Mouse (Mus musculus) right cerebral cortex, adult 18-20 months (tissue): Measurements from ENCODE around the gene Ocel1.

Experiments used
- DNase-seq: peaks from one replicate; pipeline ENCODE4 v3.0.0; 2022; ENCODE audit warnings: mixed read lengths

The Ocel1 gene

GRCm38 (mm10) chr8:71380178-71381171, 9.4 kb downstream of the Ocel1 start:
- DNase-seq, result no peak

DNA sequence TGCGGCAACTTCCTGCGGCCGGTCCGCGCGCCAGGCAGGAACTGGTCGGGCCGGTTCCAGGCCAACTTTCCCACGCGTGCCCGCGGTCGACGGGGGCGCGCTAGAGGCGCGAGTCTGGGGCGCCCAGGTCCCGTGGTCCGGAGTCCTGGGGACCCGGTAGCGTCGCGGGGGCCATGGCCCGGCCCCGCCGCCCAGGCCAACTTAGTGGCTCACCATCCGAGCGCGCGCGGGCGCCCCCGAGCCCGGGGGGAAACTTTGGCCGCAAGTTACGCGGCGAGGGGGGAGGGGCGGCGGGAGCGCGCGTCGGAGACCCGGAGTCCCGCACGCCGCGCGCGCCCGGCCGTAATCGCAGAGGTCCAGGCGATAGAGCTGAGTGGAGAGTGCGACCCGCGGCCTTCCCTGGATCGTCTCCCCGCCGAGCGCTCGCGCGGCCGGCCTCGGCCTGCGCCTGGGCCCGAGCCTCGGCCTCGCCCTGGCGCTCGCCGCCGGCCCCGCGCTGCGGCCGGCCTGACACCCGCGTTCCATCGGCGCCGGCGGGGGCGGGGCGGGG, 10.4 kb downstream of the Ocel1 start, which contains the start of gene Nr2f6:
Gene Nr2f6, minus strand, starts transcription at position 540 of the 550 bp plus-strand sequence.
- DNase-seq, result peak; percentile 48

DNA sequence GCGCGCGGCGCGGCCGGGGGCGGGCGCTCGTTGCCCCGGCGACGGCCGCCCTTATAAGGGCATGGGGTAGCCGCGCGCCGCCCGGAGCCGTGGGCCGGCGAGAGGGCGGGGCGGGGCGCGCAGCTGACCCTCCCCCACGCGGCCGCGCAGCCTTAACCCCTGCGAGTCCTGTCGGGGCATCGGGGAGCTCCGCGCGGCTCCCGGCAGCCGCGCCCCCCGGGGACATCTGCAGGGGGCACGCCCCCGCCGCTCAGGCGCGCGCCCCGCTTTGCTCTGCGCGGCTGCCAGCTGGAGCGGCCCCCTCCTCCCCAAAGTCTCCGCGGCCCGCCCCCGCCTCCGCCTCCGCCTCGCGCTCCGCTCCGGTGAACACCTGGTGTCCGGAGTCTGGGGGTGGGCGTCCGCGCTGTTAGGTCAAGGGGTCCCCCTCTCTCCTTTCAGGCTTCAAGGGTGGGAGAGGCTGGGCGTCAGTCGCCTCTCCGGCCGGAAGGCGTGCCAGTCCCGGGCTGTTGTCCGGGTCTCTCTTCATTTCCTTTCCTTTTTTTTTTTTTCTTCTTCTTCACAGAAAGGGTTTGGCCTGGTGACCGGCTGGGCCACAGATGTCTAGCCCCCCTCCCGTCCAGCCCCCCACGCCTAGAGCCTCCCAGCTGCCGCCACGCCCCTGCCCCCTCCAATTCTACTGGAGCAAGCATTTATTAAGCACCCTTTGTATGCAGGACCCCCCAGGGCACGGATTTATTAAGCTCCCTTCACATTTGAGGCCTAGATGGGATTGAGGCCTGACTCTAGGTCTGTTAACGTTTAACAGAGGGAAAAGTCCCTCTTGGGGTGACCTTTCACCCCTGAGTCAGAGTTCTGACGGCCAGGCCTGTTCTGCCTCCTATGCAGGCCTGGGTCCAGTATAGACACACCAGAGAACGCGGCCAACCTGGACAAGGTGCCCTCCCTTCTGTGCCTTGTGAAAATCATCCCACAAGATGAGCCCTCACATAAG, 11.2 kb downstream of the Ocel1 start:
- peak; percentile 76 for DNase-seq

DNA sequence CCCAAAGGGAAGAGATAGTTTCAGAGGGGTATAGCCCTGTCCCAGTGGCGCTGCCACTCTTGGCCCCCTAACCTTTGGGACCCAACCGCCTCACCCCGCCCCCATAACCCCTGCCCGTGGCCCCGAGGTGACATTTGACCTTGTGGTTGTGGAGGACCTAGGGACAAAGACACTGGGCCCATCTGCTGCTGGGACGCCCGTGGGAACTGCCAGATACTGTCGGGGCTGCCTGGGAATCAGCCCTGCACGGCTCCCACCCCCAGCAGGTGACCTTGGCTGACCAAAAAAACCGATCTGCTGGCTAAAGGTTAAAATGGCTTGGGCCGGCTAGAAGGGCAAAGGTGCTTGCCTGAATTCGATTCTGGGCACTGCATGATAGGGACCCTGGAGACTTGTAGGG, 12.3 kb downstream of the Ocel1 start:
- no peak for DNase-seq

DNA sequence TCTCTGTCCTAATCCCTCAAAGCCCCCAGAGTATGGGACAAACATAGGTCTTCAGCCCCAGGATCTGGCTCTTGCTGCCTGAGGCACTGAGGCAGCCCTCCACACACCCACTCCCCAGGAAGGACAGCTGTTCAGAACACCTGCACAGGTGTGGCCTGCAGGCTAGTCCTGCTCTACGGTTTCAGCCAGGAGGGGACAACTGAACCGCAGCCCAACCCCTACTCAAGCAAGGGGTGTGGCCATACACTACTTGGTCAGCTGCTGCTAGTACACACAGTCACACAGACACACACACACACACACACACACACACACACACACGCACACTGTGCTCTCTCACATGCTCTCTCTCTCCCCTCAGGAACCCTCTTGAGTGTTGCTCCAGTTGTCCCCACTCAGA, 12.8 kb downstream of the Ocel1 start:
- DNase-seq, result no peak

GRCm38 (mm10) chr8:71385212-71385835, 14.2 kb downstream of the Ocel1 start:
- no peak for DNase-seq

GRCm38 (mm10) chr8:71388267-71388666, 17.2 kb downstream of the Ocel1 start:
- DNase-seq, result no peak

DNA sequence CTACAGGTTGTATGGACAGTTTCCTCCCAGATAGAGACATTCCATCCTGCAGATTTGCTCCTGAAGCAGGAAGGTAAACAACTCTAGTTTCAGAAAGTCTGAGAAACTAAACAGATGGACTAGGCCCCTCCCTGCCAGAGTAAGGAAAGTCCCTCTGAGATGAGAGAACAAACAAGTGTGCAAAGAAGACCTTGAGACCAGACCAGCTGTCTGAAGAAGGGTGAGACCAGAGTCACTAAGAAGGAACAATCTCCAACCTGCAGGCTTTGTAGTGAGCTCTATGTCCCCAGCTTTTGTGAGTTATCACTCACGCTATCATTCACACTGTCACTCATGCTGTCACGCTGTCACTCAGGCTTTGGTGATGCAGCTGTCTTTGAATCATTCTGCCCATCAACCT, 20.6 kb downstream of the Ocel1 start:
- no peak for DNase-seq

GRCm38 (mm10) chr8:71392391-71392790, 21.3 kb downstream of the Ocel1 start:
- DNase-seq, result no peak

GRCm38 (mm10) chr8:71392871-71393270, 21.8 kb downstream of the Ocel1 start:
- DNase-seq, result no peak

DNA sequence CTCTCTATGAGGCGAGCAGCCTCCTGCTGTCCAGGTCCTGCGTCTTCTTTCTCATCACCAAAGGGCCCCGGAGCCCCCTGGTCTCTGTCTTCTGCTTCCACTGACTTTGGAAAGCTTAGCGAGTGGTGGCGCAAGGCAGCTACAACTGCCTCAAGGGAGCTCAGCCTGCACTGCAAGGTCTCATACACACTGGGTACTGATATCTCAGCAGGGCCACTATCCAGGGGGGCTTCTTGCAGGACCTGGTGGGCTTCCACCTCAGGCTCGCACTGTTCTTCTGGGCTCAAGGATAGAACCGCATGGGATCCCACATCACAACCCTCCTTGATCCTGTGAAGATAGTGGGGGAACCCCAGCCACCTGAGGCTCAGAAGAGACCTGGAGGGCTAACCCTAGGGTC, 23.4 kb downstream of the Ocel1 start:
- DNase-seq, result no peak

GRCm38 (mm10) chr8:71395071-71395470, 24.0 kb downstream of the Ocel1 start:
- DNase-seq, result no peak

DNA sequence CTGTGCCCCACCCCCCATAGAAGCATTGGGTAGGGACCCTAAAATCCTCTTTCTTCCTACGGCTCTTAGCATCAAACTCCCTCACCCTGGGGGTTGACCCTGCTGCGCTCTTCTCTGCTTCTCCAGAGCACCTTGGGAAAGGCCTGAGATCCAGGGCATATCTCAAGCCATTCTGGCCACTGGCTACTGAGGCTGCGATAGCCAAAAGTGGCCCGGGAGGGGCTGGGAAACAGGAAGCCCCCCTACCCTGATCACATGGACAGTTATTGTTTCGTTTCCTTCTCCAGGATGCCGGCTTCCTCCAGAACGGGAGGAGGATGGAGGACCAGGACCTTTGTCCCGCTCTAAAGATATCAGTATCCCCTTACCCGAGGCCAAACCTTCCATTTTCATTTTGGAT, 24.5 kb downstream of the Ocel1 start, which contains the start of gene Ushbp1:
Gene Ushbp1, minus strand, starts transcription at position 174 of the 400 bp plus-strand sequence.
- no peak for DNase-seq

DNA sequence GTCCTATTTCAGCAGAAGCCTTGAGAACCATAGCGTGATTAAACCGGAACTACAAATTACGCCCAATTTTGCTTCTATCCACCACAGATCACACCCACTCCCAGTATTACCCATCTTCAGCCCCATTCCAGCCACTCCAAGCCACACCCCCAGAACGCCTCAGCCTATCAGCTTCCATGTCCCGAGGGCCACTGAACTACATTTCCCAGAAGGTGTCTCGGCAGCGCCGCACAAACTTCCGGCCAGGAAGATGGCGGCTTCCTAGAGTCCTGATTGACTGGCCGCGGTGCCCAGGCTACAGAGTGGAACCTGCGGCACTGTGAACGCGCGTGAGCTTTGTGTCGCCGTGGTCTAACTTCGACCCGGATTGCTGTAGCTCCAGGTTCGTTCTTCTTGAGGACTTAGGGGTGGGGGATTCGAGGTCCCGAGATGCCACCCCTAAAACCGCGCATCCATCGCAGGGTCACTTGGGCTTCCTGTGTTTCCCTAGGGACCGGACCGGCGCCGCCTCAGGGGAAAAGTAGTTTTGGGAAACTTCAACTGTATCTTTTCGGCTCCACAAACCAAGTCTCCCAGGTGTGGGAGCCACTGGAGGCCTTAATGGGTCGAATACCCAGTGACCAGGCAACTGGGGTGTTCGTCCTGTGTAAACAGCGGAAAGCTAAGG, 25.7 kb downstream of the Ocel1 start, which contains the start of gene Babam1:
Gene Babam1, plus strand, starts transcription at position 223 of the 667 bp plus-strand sequence.
- peak; percentile 96 for DNase-seq

DNA sequence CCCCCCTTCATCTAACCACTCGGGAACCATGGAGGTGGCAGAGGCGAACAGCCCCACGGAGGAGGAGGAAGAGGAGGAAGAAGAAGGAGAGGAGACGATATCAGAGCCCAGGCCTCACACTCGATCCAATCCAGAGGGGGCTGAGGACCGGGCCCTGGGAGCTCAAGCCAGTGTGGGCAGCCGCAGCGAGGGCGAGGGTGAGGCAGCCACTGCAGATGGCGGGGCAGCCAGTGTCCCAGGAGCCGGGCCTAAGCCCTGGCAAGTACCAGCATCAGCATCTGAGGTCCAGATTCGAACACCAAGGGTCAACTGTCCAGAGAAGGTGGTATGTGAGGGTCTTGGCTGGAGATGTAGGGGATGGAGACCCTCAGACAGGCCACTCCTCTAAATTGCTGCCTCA, 26.6 kb downstream of the Ocel1 start:
- no peak for DNase-seq

GRCm38 (mm10) chr8:71400826-71401225, 29.7 kb downstream of the Ocel1 start:
- DNase-seq, result no peak

DNA sequence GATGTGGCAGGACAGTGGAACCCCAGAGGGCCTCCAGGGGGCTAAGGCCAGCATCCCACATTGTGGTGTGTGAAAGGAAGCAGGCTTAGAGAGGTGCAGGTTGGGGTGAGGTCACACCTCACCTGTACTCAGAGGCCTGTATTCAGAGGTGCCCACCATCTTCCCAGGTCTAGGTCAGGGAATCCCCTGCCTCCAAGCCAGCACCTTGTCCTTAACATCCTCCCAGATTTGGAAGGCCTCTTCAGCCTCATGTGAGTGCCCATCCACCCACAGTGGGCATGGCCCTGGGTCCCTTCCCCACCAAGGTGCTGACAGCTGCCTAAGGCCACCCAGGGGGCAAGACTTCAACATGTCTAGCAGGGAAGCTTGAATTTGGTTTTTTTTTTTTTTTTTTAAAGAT, 30.4 kb downstream of the Ocel1 start:
- DNase-seq, result no peak

GRCm38 (mm10) chr8:71402446-71402964, 31.4 kb downstream of the Ocel1 start:
- DNase-seq, result no peak

DNA sequence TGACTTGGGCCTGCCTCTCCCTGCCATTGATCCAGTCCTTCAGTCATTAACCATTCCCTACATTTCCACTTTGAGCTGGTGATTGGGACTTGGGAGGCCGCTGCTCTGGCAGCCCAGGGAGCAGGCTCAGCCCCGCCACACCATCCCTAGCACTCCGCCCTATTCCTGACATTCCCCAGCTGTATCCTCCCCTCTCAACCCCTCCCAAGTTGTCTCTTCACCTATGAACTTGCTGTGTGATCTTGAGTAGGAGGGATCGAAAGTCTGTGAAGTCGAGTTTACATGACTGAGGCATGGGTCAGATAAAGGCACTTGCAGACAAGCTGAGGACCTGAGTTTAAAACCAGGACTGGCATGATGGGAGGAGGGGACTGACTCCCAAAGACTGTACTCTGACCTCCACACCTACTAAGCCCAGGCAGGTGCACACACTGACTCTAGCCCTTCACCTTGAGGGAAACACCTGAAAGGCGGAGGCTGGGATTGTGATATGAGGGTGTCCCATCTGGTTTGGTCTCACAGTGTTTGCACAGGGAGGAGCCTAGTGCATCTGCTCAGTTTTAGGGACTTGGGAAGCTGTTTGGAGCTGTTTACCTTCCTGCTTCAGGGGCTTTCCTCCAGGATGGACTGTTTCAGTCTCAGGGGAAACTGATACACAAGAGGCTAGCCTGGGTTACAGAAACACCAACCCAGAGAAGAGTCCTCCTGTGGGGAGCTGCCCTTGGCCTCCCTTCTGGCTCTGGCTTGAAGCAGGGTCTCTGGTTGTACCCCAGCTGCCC, 32.2 kb downstream of the Ocel1 start:
- no peak for DNase-seq

DNA sequence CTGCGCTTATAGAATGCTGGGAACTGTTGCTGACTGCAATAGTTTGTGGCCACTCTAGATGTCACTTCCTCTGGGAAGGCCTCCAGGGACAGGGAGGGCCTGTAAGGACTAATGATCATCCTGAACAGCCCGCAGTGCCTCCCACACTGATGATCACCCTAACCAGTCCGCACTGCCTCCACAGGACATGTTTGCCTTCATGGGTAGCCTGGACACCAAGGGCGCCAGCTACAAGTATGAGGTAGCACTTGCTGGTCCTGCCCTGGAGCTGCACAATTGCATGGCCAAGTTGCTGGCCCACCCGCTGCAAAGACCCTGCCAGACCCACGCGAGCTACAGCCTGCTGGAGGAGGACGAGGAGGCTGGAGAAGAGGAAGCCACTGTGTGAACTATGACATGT, 32.9 kb downstream of the Ocel1 start:
- DNase-seq, result no peak

- no peak for DNase-seq
Measured at GRCm38 (mm10) chr8:71404951-71405351, 33.9 kb downstream of the Ocel1 start.
